Mouse (Mus musculus) C2C12 (cell line): Measurements from ENCODE around the gene Rarg. TPM values are rescaled to one million over a fixed set of nuclear protein-coding genes. Genes with fewer than 3 reads are reported as not detected.
A peak's percentile ranks its signal among the peaks of the same experiment; 100 is the strongest.

Experiments
- H3K27me3 ChIP-seq: one replicate; pipeline ENCODE4 v1.6.1; 2011; ENCODE audit not compliant: control insufficient read depth, insufficient read depth, insufficient read length
- H3K36me3 ChIP-seq: one replicate; pipeline ENCODE4 v1.6.1; 2011; ENCODE audit not compliant: control insufficient read depth, insufficient read depth
- H3K4me3 ChIP-seq: one replicate; pipeline ENCODE4 v1.5.1; 2011; ENCODE audit warnings: mild to moderate bottlenecking, control low read depth; ENCODE audit not compliant: poor library complexity, insufficient read depth, severe bottlenecking
- H3K79me2 ChIP-seq: one replicate; pipeline ENCODE4 v1.6.1; 2011; ENCODE audit not compliant: control insufficient read depth, insufficient read depth
- H3K79me3 ChIP-seq: one replicate; pipeline ENCODE4 v1.6.1; 2011; ENCODE audit warnings: low read depth, control low read depth
- H3ac ChIP-seq: one replicate; pipeline ENCODE3; 2011; ENCODE audit warnings: low read depth; ENCODE audit not compliant: control insufficient read depth, insufficient read length
- CEBPB ChIP-seq: IDR thresholded peaks from one replicate; pipeline ENCODE4 v1.6.1; 2011; ENCODE audit warnings: low read depth, mild to moderate bottlenecking, control low read depth, moderate library complexity
- CTCF ChIP-seq: IDR thresholded peaks from one replicate; pipeline ENCODE4 v1.5.1; 2011; ENCODE audit not compliant: control insufficient read depth, insufficient read depth, insufficient read length
- FOSL1 ChIP-seq: IDR thresholded peaks from one replicate; pipeline ENCODE4 v1.8.0; 2011; ENCODE audit warnings: mild to moderate bottlenecking, low read length; ENCODE audit not compliant: poor library complexity, insufficient read depth, severe bottlenecking
- MAX ChIP-seq: IDR thresholded peaks from one replicate; pipeline ENCODE4 v1.6.1; 2011; ENCODE audit warnings: mild to moderate bottlenecking, control low read depth
- MYOD1 ChIP-seq: IDR thresholded peaks from one replicate; pipeline ENCODE4 v1.6.1; 2011; ENCODE audit warnings: low read depth; ENCODE audit not compliant: control insufficient read depth, insufficient read length
- MYOG ChIP-seq: IDR thresholded peaks from one replicate; pipeline ENCODE4 v1.6.1; 2011; ENCODE audit not compliant: control insufficient read depth, insufficient read length; ENCODE audit errors: extremely low read depth
- USF1 ChIP-seq: IDR thresholded peaks from one replicate; pipeline ENCODE4 v1.6.1; 2011; ENCODE audit warnings: low read depth, mild to moderate bottlenecking, control low read depth, moderate library complexity
- polyA plus RNA-seq: library from polyadenylated mRNA; unstranded; fragments of >200 nt; fragmentation: generic; extraction: Trizol; gene quantifications from one replicate; pipeline ENCODE4 v1.2.1, GENCODE M21; 2012; ENCODE audit warnings: missing spikeins

Gene Rarg
- polyA plus RNA-seq, 1 experiment = 92.5 TPM

DNA sequence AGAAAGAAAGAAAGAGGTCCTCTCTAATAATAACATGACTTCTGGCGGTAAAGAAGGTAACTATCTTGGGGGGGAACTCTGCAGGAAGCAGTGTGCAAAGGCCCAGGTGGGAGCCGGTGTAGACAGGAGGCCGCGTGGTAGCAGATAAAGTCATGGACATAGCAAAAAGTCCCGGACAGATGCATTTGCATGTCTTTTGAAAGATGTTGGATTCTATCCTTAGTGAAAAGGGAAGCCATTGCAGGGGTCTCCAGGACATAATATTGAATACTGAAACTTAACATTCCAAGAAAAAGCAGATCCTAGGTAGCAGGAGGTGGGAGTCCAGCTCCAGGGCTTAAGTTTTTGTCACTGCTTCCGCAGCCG lies 21.4 kb upstream of the Rarg start:
- Histone ChIP-seq H3K79me2 (peaks cover 28% of the 10 kb centered on the region), H3K36me3 (peaks cover 20% of the 10 kb centered on the region), H3K4me3 (peak overlapping the region; percentile 78), H3ac (peak overlapping the region; percentile 77), H3K27me3 (no peaks in the 10 kb centered on the region), H3K79me3 (peaks cover 25% of the 10 kb centered on the region)
- TF ChIP-seq CEBPB (no peak), MYOG (no peak), FOSL1 (no peak), MYOD1 (no peak), MAX (no peak), CTCF (no peak), USF1 (no peak)

- no peak for TF ChIP-seq USF1
- H3K27me3 ChIP-seq = no peaks in the 10 kb centered on the region
- H3ac ChIP-seq = no peak overlapping the region
- no peaks in the 10 kb centered on the region for H3K79me3 ChIP-seq
- no peaks in the 10 kb centered on the region for H3K79me2 ChIP-seq
- H3K4me3 ChIP-seq = no peak overlapping the region
- no peaks in the 10 kb centered on the region for H3K36me3 ChIP-seq
Observed at GRCm38 (mm10) chr15:102273982-102274716, 16.8 kb upstream of the Rarg start.

DNA sequence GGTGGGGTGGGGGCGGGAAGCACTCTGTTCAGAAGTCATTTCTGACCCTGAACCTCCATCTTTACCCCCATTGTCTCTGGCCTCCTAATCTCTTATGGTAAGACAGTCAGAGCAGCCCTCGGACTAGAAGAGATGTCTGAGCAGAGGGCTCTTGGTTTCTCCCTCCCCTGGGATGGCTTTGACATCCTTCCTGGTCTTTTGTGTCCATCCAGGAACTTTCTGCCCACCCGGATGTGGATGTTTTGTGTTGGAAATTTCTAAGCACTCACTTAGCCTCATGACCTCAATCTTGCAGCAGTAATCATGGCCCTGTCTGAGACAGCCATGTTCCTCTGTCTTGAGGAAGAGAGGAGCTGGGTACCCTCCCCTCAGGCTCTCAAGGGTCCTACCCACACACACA lies 14.1 kb upstream of the Rarg start:
- no peak overlapping the region for H3ac ChIP-seq
- H3K27me3 ChIP-seq = no peaks in the 10 kb centered on the region
- no peaks in the 10 kb centered on the region for H3K79me2 ChIP-seq
- H3K4me3 ChIP-seq = no peak overlapping the region
- H3K79me3 ChIP-seq = no peaks in the 10 kb centered on the region
- TF ChIP-seq CEBPB (no peak), MAX (no peak), USF1 (no peak), CTCF (no peak), FOSL1 (no peak), MYOG (no peak), MYOD1 (no peak)
- no peaks in the 10 kb centered on the region for H3K36me3 ChIP-seq

DNA sequence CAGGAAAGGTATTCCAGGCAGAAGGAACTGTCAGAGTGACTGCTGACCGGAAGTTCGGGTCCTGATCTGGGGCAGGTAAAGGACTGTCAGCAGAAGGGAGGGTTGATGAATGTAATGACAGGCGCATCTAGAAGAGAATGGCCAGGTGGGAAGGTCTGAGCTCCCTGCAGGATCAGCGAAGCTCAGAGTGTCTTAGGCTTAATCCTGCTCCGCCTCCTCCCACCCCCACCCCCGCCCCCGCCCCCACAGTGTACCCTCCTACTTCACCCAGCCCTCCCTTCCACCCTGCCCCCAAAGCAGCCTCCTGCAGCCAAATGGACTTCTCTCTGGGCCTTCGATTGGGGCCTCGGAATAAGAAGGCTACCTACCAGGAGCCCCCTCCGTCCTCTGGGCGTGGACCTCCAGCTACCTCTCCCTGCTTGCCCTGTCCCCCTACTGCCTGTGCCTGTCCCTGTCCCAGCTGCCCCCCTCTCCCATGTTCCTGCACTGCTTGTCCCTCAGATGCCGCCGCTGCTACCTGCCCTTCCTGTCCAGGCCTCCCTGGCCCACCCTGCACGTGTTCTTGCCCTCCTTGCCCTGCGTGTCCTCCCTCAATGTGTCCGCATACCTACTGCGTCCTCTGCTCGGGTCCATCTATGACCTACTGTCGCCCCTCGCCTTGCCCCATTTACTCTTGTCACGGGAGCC lies 13.1 kb upstream of the Rarg start, which contains the start of gene Gm9918:
Gm9918 (plus strand) TSS at position 290 of the 687 bp plus-strand sequence.
- Histone ChIP-seq H3ac (no peak within 1 kb of the TSS), H3K4me3 (no peak within 1 kb of the TSS), H3K36me3 (no peaks in the 10 kb centered on the region), H3K79me2 (no peaks in the 10 kb centered on the region), H3K27me3 (no peaks in the 10 kb centered on the region), H3K79me3 (no peaks in the 10 kb centered on the region)
- TF ChIP-seq MYOD1 = no peak
- no peak for TF ChIP-seq CEBPB
- TF ChIP-seq CTCF = no peak
- TF ChIP-seq FOSL1 = no peak
- TF ChIP-seq USF1 = no peak
- TF ChIP-seq MAX = no peak
- TF ChIP-seq MYOG = no peak

GRCm38 (mm10) chr15:102265548-102265947 lies 8.2 kb upstream of the Rarg start:
- Histone ChIP-seq H3K4me3 (no peak overlapping the region), H3K36me3 (no peaks in the 10 kb centered on the region), H3K79me3 (no peaks in the 10 kb centered on the region), H3ac (no peak overlapping the region), H3K79me2 (no peaks in the 10 kb centered on the region), H3K27me3 (no peaks in the 10 kb centered on the region)
- TF ChIP-seq USF1 (no peak), CTCF (no peak), FOSL1 (no peak), MAX (no peak), MYOD1 (no peak), MYOG (no peak), CEBPB (no peak)

DNA sequence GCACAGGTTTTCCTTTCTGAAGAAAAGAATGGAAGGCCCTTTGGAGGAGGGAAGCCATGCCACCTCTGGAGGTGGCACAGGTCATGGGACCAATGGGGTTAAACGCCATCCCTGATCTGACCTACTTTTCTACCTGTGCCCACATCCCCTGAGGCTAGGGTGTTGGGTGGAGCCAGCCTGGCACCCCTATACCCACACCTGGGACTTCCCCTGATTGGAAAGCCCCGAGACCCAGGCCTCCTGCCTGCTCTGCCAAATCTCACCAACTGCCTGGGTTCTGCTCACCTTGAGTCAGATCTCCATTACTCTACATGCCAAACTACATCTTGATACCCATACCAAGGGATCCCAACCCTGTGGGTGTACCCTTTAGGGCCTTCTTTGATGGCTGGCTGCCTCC lies 5.7 kb upstream of the Rarg start:
- H3ac ChIP-seq = no peak overlapping the region
- TF ChIP-seq USF1 (no peak), CTCF (no peak), MAX (no peak), FOSL1 (no peak), CEBPB (no peak)
- no peaks in the 10 kb centered on the region for H3K36me3 ChIP-seq
- no peak overlapping the region for H3K4me3 ChIP-seq
- no peaks in the 10 kb centered on the region for H3K79me3 ChIP-seq
- no peaks in the 10 kb centered on the region for H3K27me3 ChIP-seq
- H3K79me2 ChIP-seq = no peaks in the 10 kb centered on the region
